Mouse (Mus musculus): Measurements from ENCODE around the gene Mthfd1l. TPM values are rescaled to one million over a fixed set of nuclear protein-coding genes. Genes with fewer than 3 reads are reported as not detected.

The Mthfd1l gene
- polyA plus RNA-seq, 1 experiment from 2014 or later: 23.9 TPM

- no peak for DNase-seq (ENCODE audit: low spot score)
- Histone ChIP-seq H3K36me3 (ENCODE audit: control insufficient read depth, insufficient read depth, low read length) (peaks cover 33% of the 10 kb centered on the region), H3K4me1 (replicated peaks; ENCODE audit: control insufficient read depth, insufficient read depth, low read length) (no peaks in the 10 kb centered on the region), H3K9me3 (ENCODE audit: control insufficient read depth, low read length) (no peaks in the 10 kb centered on the region), H3K4me2 (ENCODE audit: low read length) (no peak overlapping the region), H3K27ac (ENCODE audit: low read depth) (no peak overlapping the region), H3K4me3 (ENCODE audit: low read depth, low read length) (no peak overlapping the region), H3K9ac (ENCODE audit: low read length) (no peak overlapping the region), H3K27me3 (replicated peaks; ENCODE audit: control insufficient read depth, insufficient read depth, low read length) (no peaks in the 10 kb centered on the region)
- 95% methylated on average over 6 of the region's 6 CpGs for WGBS
- ATAC-seq (replicated peaks; ENCODE audit: low FRiP score, low TSS enrichment, low read depth): no peak
Observed at GRCm38 (mm10) chr10:3990295-3990883, 17.5 kb downstream of the Mthfd1l start.

- Histone ChIP-seq H3K9me3 (ENCODE audit: control insufficient read depth, low read length) (no peaks in the 10 kb centered on the region), H3K27ac (ENCODE audit: low read depth) (no peak overlapping the region), H3K4me3 (ENCODE audit: low read depth, low read length) (no peak overlapping the region), H3K4me2 (ENCODE audit: low read length) (no peak overlapping the region), H3K27me3 (replicated peaks; ENCODE audit: control insufficient read depth, insufficient read depth, low read length) (no peaks in the 10 kb centered on the region), H3K4me1 (replicated peaks; ENCODE audit: control insufficient read depth, insufficient read depth, low read length) (no peaks in the 10 kb centered on the region), H3K36me3 (ENCODE audit: control insufficient read depth, insufficient read depth, low read length) (peaks cover 28% of the 10 kb centered on the region), H3K9ac (ENCODE audit: low read length) (no peak overlapping the region)
- no peak for DNase-seq (ENCODE audit: low spot score)
- 88% methylated on average over 8 of the region's 8 CpGs for WGBS
- no peak for ATAC-seq (replicated peaks; ENCODE audit: low FRiP score, low TSS enrichment, low read depth)
Observed at GRCm38 (mm10) chr10:3993365-3994102, 20.6 kb downstream of the Mthfd1l start.

GRCm38 (mm10) chr10:3995277-3995676 lies 22.4 kb downstream of the Mthfd1l start:
- no peak overlapping the region for H3K4me3 ChIP-seq (ENCODE audit: low read depth, low read length)
- H3K27ac ChIP-seq (ENCODE audit: low read depth): no peak overlapping the region
- WGBS: 83% methylated on average over 4 of the region's 4 CpGs
- H3K36me3 ChIP-seq (ENCODE audit: control insufficient read depth, insufficient read depth, low read length): peaks cover 25% of the 10 kb centered on the region
- H3K9ac ChIP-seq (ENCODE audit: low read length): no peak overlapping the region
- no peaks in the 10 kb centered on the region for H3K4me1 ChIP-seq (replicated peaks; ENCODE audit: control insufficient read depth, insufficient read depth, low read length)
- no peaks in the 10 kb centered on the region for H3K27me3 ChIP-seq (replicated peaks; ENCODE audit: control insufficient read depth, insufficient read depth, low read length)
- no peak overlapping the region for H3K4me2 ChIP-seq (ENCODE audit: low read length)
- DNase-seq (ENCODE audit: low spot score) (no peak), ATAC-seq (replicated peaks; ENCODE audit: low FRiP score, low TSS enrichment, low read depth) (no peak)
- no peaks in the 10 kb centered on the region for H3K9me3 ChIP-seq (ENCODE audit: control insufficient read depth, low read length)

GRCm38 (mm10) chr10:3996170-3996876 lies 23.4 kb downstream of the Mthfd1l start:
- no peaks in the 10 kb centered on the region for H3K9me3 ChIP-seq (ENCODE audit: control insufficient read depth, low read length)
- no peak overlapping the region for H3K4me2 ChIP-seq (ENCODE audit: low read length)
- H3K4me3 ChIP-seq (ENCODE audit: low read depth, low read length): no peak overlapping the region
- peak; percentile 60 for ATAC-seq (replicated peaks; ENCODE audit: low FRiP score, low TSS enrichment, low read depth)
- H3K27ac ChIP-seq (ENCODE audit: low read depth): peak overlapping the region; percentile 27; the same call in 1 of the 2 replicates
- no peak overlapping the region for H3K9ac ChIP-seq (ENCODE audit: low read length)
- peaks cover 23% of the 10 kb centered on the region; the same call in 1 of the 2 replicates for H3K36me3 ChIP-seq (ENCODE audit: control insufficient read depth, insufficient read depth, low read length)
- DNase-seq (ENCODE audit: low spot score): peak; percentile 86
- H3K27me3 ChIP-seq (replicated peaks; ENCODE audit: control insufficient read depth, insufficient read depth, low read length): no peaks in the 10 kb centered on the region
- 51% methylated on average over 15 of the region's 15 CpGs for WGBS
- no peaks in the 10 kb centered on the region for H3K4me1 ChIP-seq (replicated peaks; ENCODE audit: control insufficient read depth, insufficient read depth, low read length)

GRCm38 (mm10) chr10:3997851-3998426 lies 25.0 kb downstream of the Mthfd1l start:
- no peak for DNase-seq (ENCODE audit: low spot score)

GRCm38 (mm10) chr10:4002711-4003110 lies 29.8 kb downstream of the Mthfd1l start:
- Histone ChIP-seq H3K27me3 (replicated peaks; ENCODE audit: control insufficient read depth, insufficient read depth, low read length) (no peaks in the 10 kb centered on the region), H3K9ac (ENCODE audit: low read length) (no peak overlapping the region), H3K27ac (ENCODE audit: low read depth) (no peak overlapping the region), H3K9me3 (ENCODE audit: control insufficient read depth, low read length) (no peaks in the 10 kb centered on the region), H3K4me1 (replicated peaks; ENCODE audit: control insufficient read depth, insufficient read depth, low read length) (peaks cover 11% of the 10 kb centered on the region; the same call in 1 of the 2 replicates), H3K36me3 (ENCODE audit: control insufficient read depth, insufficient read depth, low read length) (peaks cover 5% of the 10 kb centered on the region; the same call in 1 of the 2 replicates), H3K4me3 (ENCODE audit: low read depth, low read length) (no peak overlapping the region), H3K4me2 (ENCODE audit: low read length) (no peak overlapping the region)
- DNase-seq (ENCODE audit: low spot score) (no peak), ATAC-seq (replicated peaks; ENCODE audit: low FRiP score, low TSS enrichment, low read depth) (no peak)
- WGBS: 92% methylated on average over 5 of the region's 5 CpGs

More at GRCm38 (mm10) chr10:3997851-3998426, 25.0 kb downstream of the Mthfd1l start:
- Histone ChIP-seq H3K9me3 (ENCODE audit: control insufficient read depth, low read length) (no peaks in the 10 kb centered on the region), H3K9ac (ENCODE audit: low read length) (no peak overlapping the region), H3K27ac (ENCODE audit: low read depth) (no peak overlapping the region), H3K36me3 (ENCODE audit: control insufficient read depth, insufficient read depth, low read length) (peaks cover 12% of the 10 kb centered on the region; the same call in 1 of the 2 replicates), H3K27me3 (replicated peaks; ENCODE audit: control insufficient read depth, insufficient read depth, low read length) (no peaks in the 10 kb centered on the region), H3K4me2 (ENCODE audit: low read length) (no peak overlapping the region), H3K4me1 (replicated peaks; ENCODE audit: control insufficient read depth, insufficient read depth, low read length) (no peaks in the 10 kb centered on the region), H3K4me3 (ENCODE audit: low read depth, low read length) (no peak overlapping the region)
- WGBS: 81% methylated on average over 7 of the region's 7 CpGs
- ATAC-seq (replicated peaks; ENCODE audit: low FRiP score, low TSS enrichment, low read depth): no peak

GRCm38 (mm10) chr10:4005191-4005590 lies 32.3 kb downstream of the Mthfd1l start:
- H3K36me3 ChIP-seq (ENCODE audit: control insufficient read depth, insufficient read depth, low read length): peaks cover 8% of the 10 kb centered on the region; the same call in 1 of the 2 replicates
- peak overlapping the region; percentile 35 for H3K27ac ChIP-seq (ENCODE audit: low read depth)
- WGBS: 69% methylated on average over 7 of the region's 7 CpGs
- no peak overlapping the region for H3K4me3 ChIP-seq (ENCODE audit: low read depth, low read length)
- no peaks in the 10 kb centered on the region for H3K9me3 ChIP-seq (ENCODE audit: control insufficient read depth, low read length)
- ATAC-seq (replicated peaks; ENCODE audit: low FRiP score, low TSS enrichment, low read depth) (no peak), DNase-seq (ENCODE audit: low spot score) (no peak)
- H3K4me1 ChIP-seq (replicated peaks; ENCODE audit: control insufficient read depth, insufficient read depth, low read length): peaks cover 11% of the 10 kb centered on the region
- H3K4me2 ChIP-seq (ENCODE audit: low read length): no peak overlapping the region
- H3K27me3 ChIP-seq (replicated peaks; ENCODE audit: control insufficient read depth, insufficient read depth, low read length): no peaks in the 10 kb centered on the region
- no peak overlapping the region for H3K9ac ChIP-seq (ENCODE audit: low read length)

GRCm38 (mm10) chr10:4006296-4007015 lies 33.5 kb downstream of the Mthfd1l start:
- Histone ChIP-seq H3K27me3 (replicated peaks; ENCODE audit: control insufficient read depth, insufficient read depth, low read length) (no peaks in the 10 kb centered on the region), H3K4me1 (replicated peaks; ENCODE audit: control insufficient read depth, insufficient read depth, low read length) (peaks cover 11% of the 10 kb centered on the region), H3K9me3 (ENCODE audit: control insufficient read depth, low read length) (no peaks in the 10 kb centered on the region), H3K9ac (ENCODE audit: low read length) (no peak overlapping the region), H3K4me2 (ENCODE audit: low read length) (no peak overlapping the region), H3K4me3 (ENCODE audit: low read depth, low read length) (no peak overlapping the region), H3K36me3 (ENCODE audit: control insufficient read depth, insufficient read depth, low read length) (peaks cover 6% of the 10 kb centered on the region; the same call in 1 of the 2 replicates), H3K27ac (ENCODE audit: low read depth) (peak overlapping the region; percentile 78)
- WGBS: 41% methylated on average over 7 of the region's 7 CpGs
- ATAC-seq (replicated peaks; ENCODE audit: low FRiP score, low TSS enrichment, low read depth) (peak; percentile 81; the same call in 1 of the 2 replicates), DNase-seq (ENCODE audit: low spot score) (no peak)
